Mouse (Mus musculus) ES-Bruce4 (cell line): ENCODE data around the gene Rai1.

Source experiments
- CTCF ChIP-seq: IDR thresholded peaks from one replicate; pipeline ENCODE4 v1.8.1; 2011; ENCODE audit warnings: low read depth, low read length
- EP300 ChIP-seq: IDR thresholded peaks from 2 replicates; pipeline ENCODE4 v1.6.1; 2011; ENCODE audit warnings: low read depth, low read length; ENCODE audit not compliant: insufficient read depth
- POLR2A ChIP-seq: IDR thresholded peaks from one replicate; pipeline ENCODE4 v1.8.1; 2011; ENCODE audit warnings: low read length; ENCODE audit not compliant: insufficient read depth

- TF ChIP-seq CTCF (no peak), EP300 (no peak), POLR2A (no peak)
These were observed 43.8 kb downstream of the Rai1 start for GRCm38 (mm10) chr11:60148591-60148990.
